Comparison of ENCODE assay signal across 8 mouse cellular contexts in the genomic region with DNA sequence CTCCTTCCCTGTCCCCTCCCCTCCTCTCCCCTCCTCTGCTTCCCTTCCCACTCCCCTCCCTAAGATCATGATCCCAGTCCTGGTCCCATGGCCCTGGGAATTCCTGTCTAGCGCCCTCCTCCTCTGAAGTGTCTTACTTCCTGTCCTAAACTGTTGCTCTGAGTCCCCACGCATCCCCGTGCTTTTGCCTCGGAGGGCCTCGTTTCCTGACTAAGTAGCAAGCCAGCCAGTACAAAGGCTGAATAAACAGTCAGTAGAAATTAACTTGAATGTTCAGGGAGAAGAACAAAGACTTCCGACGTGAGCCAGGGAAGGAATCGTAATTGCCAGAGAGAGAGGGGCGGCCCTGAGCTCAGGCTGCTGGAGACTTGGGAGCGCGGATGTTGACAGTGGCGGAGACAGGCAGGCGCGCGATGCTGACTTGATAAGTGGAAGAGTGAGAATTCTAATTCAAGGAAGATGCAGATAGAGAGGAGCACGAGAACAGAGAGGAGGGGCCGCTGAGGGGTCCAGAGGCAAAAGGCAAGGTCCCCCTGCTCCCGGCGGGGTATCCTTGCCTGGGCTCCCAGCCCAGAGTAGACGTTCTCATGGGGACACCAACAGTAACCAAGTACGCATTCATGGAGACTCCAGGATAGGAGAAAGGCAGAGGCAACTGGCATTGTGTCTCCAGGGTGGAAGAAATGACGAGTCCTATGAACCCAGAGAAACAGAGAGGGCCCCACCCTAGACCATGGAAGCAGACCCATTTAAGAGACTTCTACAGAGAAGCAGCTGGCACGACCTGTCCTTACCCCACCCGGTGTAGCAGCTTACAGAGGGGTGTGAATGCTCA. TPM values are rescaled to one million over a fixed set of nuclear protein-coding genes. Genes with fewer than 3 reads are reported as not detected.
DNase-seq lines count a peak whose midpoint lies in the region; ATAC-seq and TF ChIP-seq lines count a peak whose summit lies in the region.

No protein-coding gene starts in this region.

- no peak for TF ChIP-seq CTCF in layer of hippocampus, adult 2 months (conservative IDR thresholded peaks at IDR 0.05)
- TF ChIP-seq CTCF in heart, adult 2 months (IDR thresholded peaks at IDR 0.05), result no peak

- WGBS in heart, adult 2 months, result 22% methylated on average over 24 of the region's 24 CpGs
- WGBS in midbrain, embryonic 15.5 days, result 6% methylated on average over 24 of the region's 24 CpGs

- H3K4me2 ChIP-seq in midbrain, embryonic 15.5 days, result peak overlapping the region; percentile 37

- intact Hi-C loops in heart, adult 2 months (cut with DNase I), result loop anchor here (5.0 kb wide), 3 partner anchors 409 to 774 kb away; partner anchors contain the start of genes Ccdc182 and Srsf1

- H3K4me1 ChIP-seq in heart, adult 2 months (ENCODE audit: control insufficient read depth, insufficient read depth, low read length), result no peaks in the 10 kb centered on the region; the same call in 1 of the 2 replicates
- peaks cover 31% of the 10 kb centered on the region for H3K4me1 ChIP-seq in midbrain, embryonic 15.5 days

- H3K4me3 ChIP-seq in layer of hippocampus, adult 2 months, result no peak overlapping the region; the same call in 1 of the 2 replicates
- no peak overlapping the region for H3K4me3 ChIP-seq in heart, adult 2 months
- H3K4me3 ChIP-seq in midbrain, embryonic 15.5 days, result no peak overlapping the region

- H3K36me3 ChIP-seq in heart, adult 2 months (ENCODE audit: control insufficient read depth, insufficient read depth, low read length), result no peaks in the 10 kb centered on the region
- H3K36me3 ChIP-seq in midbrain, embryonic 15.5 days (replicated peaks), result no peaks in the 10 kb centered on the region

- H3K79me2 ChIP-seq in heart, adult 2 months (replicated peaks; ENCODE audit: control insufficient read depth, insufficient read depth, low read length), result no peaks in the 10 kb centered on the region

- DNase-seq in layer of hippocampus, adult 2 months (ENCODE audit: low spot score in 2 of 2), result no peak
- DNase-seq in layer of hippocampus, adult 18-20 months (ENCODE audit: low spot score in 2 of 2), result no peak
- no peak for DNase-seq in heart, adult 2 months
- peak; percentile 58 for DNase-seq in kidney, postnatal 14 days
- DNase-seq in cerebellum, postnatal 25 days, result no peak
- no peak for DNase-seq in urinary bladder, adult 2 months (ENCODE audit: low spot score)
- no peak for DNase-seq in c-Kit-positive CD71-positive TER-119-positive erythroid progenitor cells, embryonic 14.5 days (ENCODE audit: low spot score)

- no peak for TF ChIP-seq EP300 in heart, adult 2 months (IDR thresholded peaks at IDR 0.05; ENCODE audit: insufficient read depth, low read depth, low read length)

- H3K27me3 ChIP-seq in heart, adult 2 months (ENCODE audit: control insufficient read depth, insufficient read depth, low read length), result no peaks in the 10 kb centered on the region
- H3K27me3 ChIP-seq in midbrain, embryonic 15.5 days (replicated peaks), result no peaks in the 10 kb centered on the region

- peak; percentile 57 for ATAC-seq in midbrain, embryonic 15.5 days (replicated peaks)

- no peak overlapping the region for H3K9ac ChIP-seq in heart, adult 2 months (ENCODE audit: low read depth, low read length)
- H3K9ac ChIP-seq in midbrain, embryonic 15.5 days, result peak overlapping the region; percentile 4; the same call in 1 of the 2 replicates

- no peak for TF ChIP-seq POLR2A in heart, adult 2 months (IDR thresholded peaks at IDR 0.05; ENCODE audit: insufficient read depth, low read depth, low read length)

- H3K27ac ChIP-seq in layer of hippocampus, adult 2 months, result peak overlapping the region; percentile 15; the same call in 1 of the 2 replicates
- H3K27ac ChIP-seq in heart, adult 2 months, result peak overlapping the region; percentile 15; the same call in 1 of the 2 replicates
- peak overlapping the region; percentile 67 for H3K27ac ChIP-seq in midbrain, embryonic 15.5 days

- H3K9me3 ChIP-seq in midbrain, embryonic 15.5 days, result no peaks in the 10 kb centered on the region

RNA-seq across cellular contexts. Expression of gene Akap1, which starts 43.4 kb away (rescaled TPM):
- total RNA-seq in layer of hippocampus, adult 2 months (2021), result 10 to 100 TPM; 38.9 to 40.3 TPM
- total RNA-seq in layer of hippocampus, adult 18-20 months (2021), result 10 to 100 TPM; 40.9 to 42.9 TPM
- 100 to 1,000 TPM; 140 to 141 TPM for total RNA-seq in heart, adult 2 months (2021)
- polyA plus RNA-seq in heart, adult 2 months (2012; rRNA removed), result 125 and 178 TPM in 2 replicates
- 34.9 and 35.4 TPM in 2 replicates for polyA plus RNA-seq in midbrain, embryonic 15.5 days (2015; fragmentation: Nextera tagmentation; extraction: Ambion mirVana)
- polyA plus RNA-seq in urinary bladder, adult 2 months (2012; rRNA removed), result 46.1 and 50.9 TPM in 2 replicates

Comparison
In these comparisons a context has a peak if more than half of its experiments do, and no peak if none do; other contexts are left out.
1. H3K27ac ChIP-seq: peak in every context shown above with its lines; median percentile 67 in midbrain, embryonic 15.5 days; 15 in layer of hippocampus, adult 2 months; 15 in heart, adult 2 months.